Mouse (Mus musculus) effector memory CD4-positive, alpha-beta T cell, adult 7 months (primary cell): ENCODE measurements around the gene Wfdc18. TPM values are rescaled to one million over a fixed set of nuclear protein-coding genes. Genes with fewer than 3 reads are reported as not detected.

Experiments used
- polyA plus RNA-seq: library from polyadenylated mRNA; unstranded; fragments of 100-300 nt; shearing (Covaris generic); gene quantifications from one replicate; pipeline ENCODE4 v1.2.1, GENCODE M21; 2017

The Wfdc18 gene
- not detected for polyA plus RNA-seq

DNA sequence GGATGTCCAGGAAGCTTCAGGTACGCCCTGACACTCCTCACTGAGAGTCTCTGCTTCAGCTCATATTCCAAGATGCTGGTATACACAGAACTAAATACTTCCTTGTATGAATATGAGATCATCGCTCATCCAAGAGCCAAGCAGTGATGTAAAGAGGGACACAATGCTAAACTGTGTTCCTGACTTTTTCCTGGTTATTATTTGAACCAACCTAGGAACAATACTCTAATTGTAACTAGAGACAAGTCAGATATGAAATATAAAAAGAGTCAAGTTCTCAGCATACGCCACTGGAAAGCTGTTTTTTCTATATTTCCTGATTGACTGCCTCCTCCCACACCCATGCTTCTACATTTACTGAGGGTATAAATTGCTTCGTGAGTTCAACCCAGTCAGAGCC lies at the start of gene Wfdc18:
Wfdc18 (plus strand) TSS at position 301 of the 400 bp plus-strand sequence.

DNA sequence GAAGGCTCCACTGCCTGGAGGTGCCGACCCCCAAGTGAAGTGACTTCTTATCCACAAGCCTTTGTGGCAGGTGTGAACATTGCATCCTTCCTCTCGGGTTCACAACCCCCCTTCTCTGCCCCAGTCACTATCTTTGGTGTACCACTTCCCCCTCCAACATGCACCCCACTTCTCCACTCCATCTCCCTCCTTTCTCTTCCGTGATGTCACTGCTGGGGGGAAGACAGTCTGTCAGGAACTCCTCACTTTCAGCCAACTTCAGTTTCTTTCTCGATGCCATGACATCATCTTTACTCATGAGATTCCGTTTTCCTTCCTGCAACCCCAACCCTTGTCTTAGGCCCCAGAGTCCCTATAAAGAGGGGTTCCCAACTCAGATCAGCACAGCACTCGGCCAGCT lies 46.6 kb upstream of the Wfdc18 start, which contains the start of gene Ccl4:
Ccl4 (plus strand) TSS at position 381 of the 400 bp plus-strand sequence.

DNA sequence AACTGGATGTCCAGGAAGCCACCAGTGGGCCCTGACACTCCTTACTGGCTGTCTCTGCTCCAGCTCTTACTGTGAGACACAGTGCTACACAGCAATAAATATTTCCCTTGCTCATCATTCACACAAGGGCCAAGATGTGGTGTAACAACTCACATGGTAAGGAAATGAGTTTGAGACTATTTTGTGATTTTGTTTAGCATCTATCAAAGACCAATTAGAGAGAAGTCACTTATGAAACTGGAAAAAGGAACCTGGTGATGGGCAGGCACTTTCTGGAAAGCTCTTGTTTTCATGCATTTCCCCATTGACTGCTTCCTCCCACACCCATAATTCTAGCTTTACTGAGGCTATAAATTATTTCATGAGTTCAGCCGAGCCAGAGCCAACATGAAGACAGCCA lies 5.1 kb upstream of the Wfdc18 start, which contains the start of gene Wfdc17:
Wfdc17 (plus strand) TSS at position 287 of the 400 bp plus-strand sequence.

GRCm38 (mm10) chr11:83746681-83747080 lies 37.9 kb downstream of the Wfdc18 start, which contains the start of gene Wfdc21:
Wfdc21 (plus strand) TSS chr11:83746940.

GRCm38 (mm10) chr11:83753581-83754181 lies 44.9 kb downstream of the Wfdc18 start, which contains the start of gene Heatr6:
Heatr6 (plus strand) TSS chr11:83753696.

Other genes with a start within 250 kb of the Wfdc18 start
- gene Mmp28, start 245.9 kb upstream of the Wfdc18 start, polyA plus RNA-seq, result not detected
- 21.3 TPM for gene Taf15, start 235.9 kb upstream of the Wfdc18 start, polyA plus RNA-seq
- gene Heatr9, start 186.8 kb upstream of the Wfdc18 start, polyA plus RNA-seq, result 1.3 TPM
- 3,826 TPM for gene Ccl5, start 178.5 kb upstream of the Wfdc18 start, polyA plus RNA-seq
- gene Ccl9, start 130.4 kb upstream of the Wfdc18 start, polyA plus RNA-seq, result 1.7 TPM
- not detected for gene Ccl6, start 115.9 kb upstream of the Wfdc18 start, polyA plus RNA-seq
- not detected for gene Rpl9-ps1, start 63.4 kb upstream of the Wfdc18 start, polyA plus RNA-seq
- gene Ccl3, start 59.7 kb upstream of the Wfdc18 start, polyA plus RNA-seq, result 45.8 TPM
- 203 TPM for gene Ccl4, start 46.4 kb upstream of the Wfdc18 start, polyA plus RNA-seq
- not detected for gene Wfdc17, start 5.0 kb upstream of the Wfdc18 start, polyA plus RNA-seq
- not detected for gene Wfdc21, start 37.9 kb downstream of the Wfdc18 start, polyA plus RNA-seq
- gene Heatr6, start 44.7 kb downstream of the Wfdc18 start, polyA plus RNA-seq, result 24.5 TPM
- gene Hnf1b, start 141.0 kb downstream of the Wfdc18 start, polyA plus RNA-seq, result 0.32 TPM
- gene Ddx52, start 233.0 kb downstream of the Wfdc18 start, polyA plus RNA-seq, result 51.1 TPM